Mouse (Mus musculus): ENCODE data around the gene Otud6a. TPM values are rescaled to one million over a fixed set of nuclear protein-coding genes. Genes with fewer than 3 reads are reported as not detected.
"Not testable (repeated sequence)": the region's sequence is repeated elsewhere in the genome, so short reads cannot be mapped to it uniquely, and the experiment has no call there.

Otud6a gene
- not detected for total RNA-seq (2022)

DNA sequence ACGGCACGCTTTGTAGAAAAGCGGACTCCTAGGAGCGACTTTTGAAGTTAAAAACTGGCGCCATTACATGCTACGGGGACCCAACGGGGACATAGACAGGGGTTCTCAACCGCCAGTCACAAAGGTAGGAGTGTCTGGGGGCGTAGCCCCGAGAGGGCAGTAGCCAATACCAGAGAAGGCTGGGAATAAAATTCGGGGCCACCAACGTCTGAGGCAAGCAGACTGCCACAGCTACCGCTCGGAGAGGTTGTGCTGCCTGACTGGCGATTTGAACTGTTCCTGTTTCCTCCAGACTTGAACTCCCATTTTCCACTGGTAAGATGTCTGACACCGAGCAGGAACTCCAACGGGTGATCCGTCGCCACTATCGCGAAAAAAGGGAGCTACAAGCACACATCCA is at the start of gene Otud6a:
Gene Otud6a (plus strand): TSS at position 321 of the 400 bp plus-strand sequence.
- DNase-seq (ENCODE audit: low spot score in 2 of 2) = no peak

DNA sequence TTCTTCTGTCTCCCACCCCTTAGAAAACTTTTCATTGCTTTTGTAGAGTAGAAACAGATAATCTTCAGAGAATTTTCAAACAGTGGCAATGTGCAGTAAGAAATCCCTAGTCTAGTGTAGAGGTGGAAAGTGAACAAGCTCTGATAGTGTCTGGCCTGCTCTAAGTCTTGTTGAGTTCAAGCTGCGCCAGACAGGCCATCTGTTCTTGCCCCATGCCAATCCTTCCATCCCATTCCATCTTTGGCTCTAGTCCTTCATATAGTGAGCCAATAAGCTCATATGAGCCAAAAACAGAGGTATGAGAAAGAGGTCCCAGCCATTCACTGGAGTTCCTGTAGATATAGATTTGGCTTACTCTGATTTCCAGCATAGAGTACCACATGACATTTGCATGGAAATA is 38.9 kb upstream of the Otud6a start:
- no peak for DNase-seq (ENCODE audit: low spot score in 2 of 2)

DNA sequence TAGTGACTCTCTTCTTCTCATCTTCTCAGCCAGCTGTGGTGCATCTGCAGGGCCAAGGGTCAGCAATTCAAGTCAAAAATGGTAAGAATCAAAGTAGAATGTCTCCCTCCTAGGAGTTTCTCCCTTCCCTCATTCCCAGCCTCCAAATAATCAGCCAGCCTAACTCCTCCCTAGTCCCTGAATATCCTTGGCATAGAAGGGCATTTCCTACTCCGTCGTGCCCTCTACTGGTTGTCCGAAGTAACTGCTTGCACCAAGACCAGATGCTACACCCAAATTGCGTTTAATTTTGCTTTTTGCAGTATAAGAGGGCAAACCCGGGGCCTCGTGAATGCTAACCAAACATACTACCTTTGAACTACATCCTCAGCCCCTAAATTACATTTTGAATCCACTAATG is 36.5 kb upstream of the Otud6a start:
- DNase-seq (ENCODE audit: low spot score in 2 of 2) = no peak

DNA sequence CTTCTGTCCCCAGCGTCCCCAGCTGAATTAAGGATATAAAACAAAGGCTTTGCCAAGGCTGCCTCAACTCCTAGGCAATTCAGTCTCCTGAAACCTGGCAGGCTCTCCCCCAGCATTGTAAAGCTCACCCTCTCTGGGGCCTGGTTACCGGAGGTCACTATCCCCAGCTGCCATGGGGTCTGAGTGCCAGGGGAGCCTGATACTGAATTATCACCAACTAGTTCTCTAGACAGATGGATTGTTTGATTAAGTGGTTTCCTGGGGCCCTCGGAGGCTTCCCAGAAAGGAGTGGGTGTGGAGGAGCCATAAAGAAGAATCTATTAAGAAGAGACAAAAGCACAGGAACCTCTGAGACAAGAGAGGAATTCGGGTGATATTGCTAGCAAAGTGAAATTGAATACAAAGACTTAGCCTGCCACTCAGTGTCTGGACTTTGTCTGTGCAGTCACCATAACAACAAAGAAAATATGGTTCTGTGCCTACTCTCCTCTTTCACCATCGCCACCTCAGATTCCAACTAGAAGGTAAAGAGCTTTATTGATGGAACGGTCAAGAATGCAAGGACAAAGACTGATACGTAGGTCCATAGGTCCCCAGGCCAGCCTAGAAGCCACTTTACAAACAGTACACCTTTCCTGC is 34.5 kb upstream of the Otud6a start:
- no peak for DNase-seq (ENCODE audit: low spot score in 2 of 2)

DNA sequence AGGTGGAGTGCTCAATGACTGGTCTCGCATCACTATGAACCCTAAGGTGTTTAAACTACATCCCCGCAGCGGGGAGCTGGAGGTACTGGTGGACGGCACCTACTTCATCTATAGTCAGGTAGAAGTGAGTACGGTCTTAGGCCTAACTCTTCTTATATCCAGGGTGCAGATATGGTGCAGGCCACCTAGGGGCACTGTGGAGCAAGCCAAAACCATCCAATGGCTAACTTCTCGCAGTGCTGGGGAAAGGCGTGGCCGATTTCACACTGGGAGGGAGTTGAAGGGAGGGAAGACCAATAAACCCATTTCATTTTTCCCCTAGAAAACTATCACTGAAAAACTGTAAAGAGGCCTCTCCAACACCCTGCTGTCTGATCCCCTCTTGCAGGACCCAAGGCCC is 33.8 kb upstream of the Otud6a start:
- no peak for DNase-seq (ENCODE audit: low spot score in 2 of 2)

DNA sequence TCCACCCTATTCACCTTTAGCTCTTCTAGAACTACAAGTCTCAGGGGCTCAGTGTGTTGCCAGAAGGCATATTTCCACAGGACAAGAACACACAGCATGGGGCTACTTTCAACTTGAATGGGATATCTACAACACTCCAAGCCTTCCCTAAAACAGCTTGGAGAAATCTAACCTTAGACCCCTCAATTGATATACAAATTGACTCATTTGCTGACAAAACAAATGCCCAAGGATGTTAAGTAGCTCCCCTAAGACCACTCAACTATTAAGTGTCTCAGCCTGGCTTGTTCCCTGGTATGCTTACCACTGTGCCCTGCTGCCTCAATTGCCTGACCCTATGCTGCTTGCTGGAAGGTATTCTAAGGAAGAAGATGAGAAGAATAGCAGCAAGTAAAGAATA is 27.9 kb upstream of the Otud6a start:
- no peak for DNase-seq (ENCODE audit: low spot score in 2 of 2)

DNA sequence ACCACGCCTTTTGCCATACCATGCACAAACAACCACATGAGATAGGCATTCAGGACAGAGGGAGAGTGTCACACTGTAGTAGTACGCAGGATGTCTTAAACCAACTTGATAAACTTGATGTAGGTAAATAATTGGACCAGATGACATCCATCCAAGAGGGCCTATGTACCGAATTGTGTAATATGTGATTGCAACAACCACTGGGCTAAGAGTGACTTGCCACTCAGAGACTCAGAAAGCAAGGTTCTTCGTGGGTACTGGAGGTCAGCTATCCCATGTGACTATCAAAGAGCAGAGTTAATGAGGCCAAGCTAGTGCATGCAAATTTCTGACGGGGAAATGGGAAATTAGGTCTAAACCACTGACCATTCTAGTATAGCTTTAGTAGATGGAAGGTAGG is 27.2 kb upstream of the Otud6a start:
- DNase-seq (ENCODE audit: low spot score in 2 of 2) = no peak

DNA sequence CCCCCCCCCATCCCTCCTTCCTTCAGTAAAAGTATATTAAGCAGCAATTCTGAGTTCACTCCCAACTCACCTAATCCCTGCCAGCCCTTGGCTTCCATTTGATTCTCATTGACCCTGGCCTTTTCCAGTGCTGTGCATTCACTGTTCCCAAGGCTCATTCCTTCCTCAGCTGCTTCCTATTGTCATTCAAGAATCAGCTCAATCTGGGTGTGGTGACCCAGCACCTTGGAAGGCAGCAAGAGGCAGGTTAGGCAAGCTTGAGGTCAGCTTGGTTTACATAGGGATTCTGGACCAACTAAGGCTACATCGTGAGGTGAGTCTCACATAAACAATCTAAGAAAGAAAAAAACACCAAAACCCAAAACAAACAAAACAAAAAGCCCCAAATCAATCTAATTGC is 19.6 kb upstream of the Otud6a start:
- DNase-seq (ENCODE audit: low spot score in 2 of 2) = no peak

DNA sequence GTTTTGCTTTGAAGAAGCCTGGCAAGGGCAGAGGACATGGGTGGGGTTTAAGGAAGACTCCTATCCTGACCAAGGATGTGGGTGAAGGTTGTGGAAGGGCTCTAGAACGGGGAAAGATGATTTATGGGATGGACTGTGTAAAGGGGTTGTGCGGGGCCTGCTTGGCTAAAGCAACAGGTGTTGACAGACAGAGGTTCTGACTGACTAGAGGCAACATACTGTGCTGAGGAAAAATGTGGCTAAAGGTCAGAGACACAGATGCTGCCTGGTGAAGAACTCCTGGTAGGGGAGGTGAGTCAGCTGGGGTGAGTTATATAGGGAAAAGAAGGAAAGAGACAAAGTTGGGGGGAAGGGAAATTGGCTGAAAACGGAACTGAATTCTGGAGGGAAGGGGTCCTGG is 3.5 kb downstream of the Otud6a start:
- no peak for DNase-seq (ENCODE audit: low spot score in 2 of 2)

DNA sequence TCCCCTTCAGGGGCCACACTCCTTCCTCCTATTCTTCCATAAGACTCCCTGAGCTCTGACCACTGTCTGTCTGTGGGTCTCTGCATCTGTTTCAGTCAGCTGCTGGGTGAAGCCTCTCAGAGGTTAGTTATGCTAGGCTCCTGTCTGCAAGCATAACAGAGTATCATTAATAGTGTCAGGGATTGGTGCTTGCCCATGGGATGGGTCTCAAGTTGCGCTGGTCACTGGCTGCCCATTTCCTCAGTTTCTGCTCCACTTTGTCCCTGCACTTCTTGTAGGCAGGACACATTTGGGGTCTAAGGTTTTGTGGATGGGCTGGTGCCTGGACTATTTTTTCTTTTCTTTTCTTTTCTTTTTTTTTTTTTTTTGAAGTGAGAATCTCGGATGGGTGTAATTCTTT is 13.8 kb downstream of the Otud6a start, which contains the start of gene Awat2:
Gene Awat2 (minus strand): TSS at position 101 of the 400 bp plus-strand sequence.
- not testable (repeated sequence) for DNase-seq (ENCODE audit: low spot score in 2 of 2)

DNA sequence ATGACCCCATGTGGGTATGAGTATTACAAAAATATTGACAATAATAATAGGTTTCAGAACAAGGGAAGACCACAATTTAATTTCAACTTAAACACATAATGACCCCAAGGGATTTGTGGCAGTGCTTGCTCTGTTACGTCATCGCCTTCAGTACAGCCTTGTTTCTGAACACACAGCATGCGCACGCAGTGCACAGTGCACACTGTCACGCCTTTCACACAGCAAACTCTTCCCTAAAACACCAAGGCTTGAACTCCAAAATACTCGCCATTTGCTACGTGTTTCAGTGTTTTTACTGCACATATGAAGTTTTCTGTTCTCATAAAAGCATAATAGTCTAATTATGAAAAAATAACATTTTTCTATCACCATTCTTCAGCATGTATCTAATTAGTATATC is 14.7 kb downstream of the Otud6a start:
- DNase-seq (ENCODE audit: low spot score in 2 of 2) = no peak

DNA sequence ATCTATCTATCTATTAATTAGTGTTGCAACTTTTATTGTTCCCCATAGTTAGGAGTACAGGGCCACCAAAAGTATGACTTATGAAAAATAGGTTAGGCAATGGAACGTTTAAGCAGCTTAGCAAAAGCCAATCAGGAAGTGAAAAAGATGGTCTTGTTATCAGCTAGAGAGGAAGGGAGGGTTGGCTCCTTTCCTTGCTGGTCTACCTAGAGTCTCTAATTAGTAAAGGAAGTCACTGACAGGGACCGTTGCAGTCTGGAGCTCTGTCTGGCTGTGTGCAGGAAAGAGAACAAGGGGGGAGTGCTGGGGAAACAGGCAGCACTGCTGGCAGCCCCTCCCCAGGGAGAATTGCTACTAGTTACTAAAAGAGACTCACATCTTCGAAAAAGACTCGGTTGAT is 39.2 kb downstream of the Otud6a start:
- no peak for DNase-seq (ENCODE audit: low spot score in 2 of 2)

DNA sequence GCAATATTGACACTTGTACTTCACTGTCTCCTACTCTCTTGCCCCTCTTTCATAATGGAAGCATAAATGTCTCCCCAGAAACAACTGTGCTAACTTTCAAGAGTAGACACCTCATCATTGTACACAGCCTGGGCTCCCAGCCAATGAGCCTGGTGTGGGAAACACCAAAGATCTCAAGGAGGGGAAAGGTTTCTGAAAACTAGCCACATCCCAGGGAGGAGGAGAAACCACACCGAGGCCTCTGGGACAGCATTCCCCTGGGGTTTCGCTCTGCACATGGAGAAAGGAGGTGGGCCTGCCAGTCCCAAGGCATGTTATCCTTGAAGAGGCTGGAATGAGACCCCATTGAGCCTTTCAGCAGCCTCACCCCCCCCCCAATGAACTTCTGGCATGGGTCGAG is 41.3 kb downstream of the Otud6a start:
- DNase-seq (ENCODE audit: low spot score in 2 of 2) = no peak

DNA sequence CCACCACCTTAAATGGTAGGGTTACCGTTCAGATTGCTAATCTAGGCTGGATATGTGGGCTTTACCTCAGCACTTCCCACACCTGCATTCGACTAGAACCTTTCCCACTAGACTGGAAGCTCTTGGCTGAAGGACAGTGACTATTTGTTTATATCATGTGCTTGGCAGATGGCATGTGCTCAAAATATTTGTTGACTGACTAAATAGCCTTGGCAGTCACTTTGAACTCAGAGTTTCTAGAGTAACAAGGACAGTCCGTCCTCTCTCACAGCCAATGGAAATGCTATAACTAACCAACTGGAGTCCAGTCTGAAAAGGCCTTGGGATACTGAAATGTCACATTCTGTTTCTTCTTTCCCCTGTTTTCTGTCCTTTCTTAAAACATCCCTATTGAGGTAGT is 42.7 kb downstream of the Otud6a start:
- DNase-seq (ENCODE audit: low spot score in 2 of 2) = no peak

DNA sequence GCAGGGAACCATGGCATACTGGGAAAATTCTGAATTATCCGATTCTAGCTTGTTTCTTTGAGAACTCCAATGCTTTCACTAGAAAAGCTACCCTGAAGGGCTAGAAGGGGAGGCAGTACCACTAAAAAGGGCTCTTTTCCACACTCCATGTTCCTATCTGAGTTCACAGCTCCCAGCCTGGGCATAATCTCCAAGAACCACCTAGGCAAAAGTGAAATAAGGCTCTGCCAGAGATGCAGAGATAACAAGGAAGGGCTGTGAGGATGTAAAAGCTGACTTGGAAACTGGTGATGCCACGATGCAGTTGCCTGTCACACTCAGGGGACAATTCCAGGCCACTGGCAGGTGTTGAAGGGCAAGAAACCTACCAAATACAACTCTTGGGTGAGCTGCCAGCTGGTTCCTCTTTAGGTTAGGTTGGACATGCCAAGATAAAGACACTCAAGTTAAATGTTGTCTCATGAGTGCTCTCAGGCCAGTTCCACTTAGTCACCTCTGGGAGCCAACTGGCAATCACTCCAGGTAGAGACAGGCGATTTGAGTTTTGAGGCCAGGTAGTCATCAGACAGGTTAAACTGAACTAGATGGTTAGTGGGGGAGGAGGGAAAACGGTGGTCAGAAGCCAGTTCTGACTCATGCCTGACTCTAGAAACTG is 46.9 kb downstream of the Otud6a start:
- no peak for DNase-seq (ENCODE audit: low spot score in 2 of 2)

Small RNAs within 50 kb of the gene (microRNA-seq; reads per million reads assigned to microRNA genes)
- gene Mir676 = 2,194 to 2,485 reads per million in 2 experiments

Other genes starting within 250 kb of the Otud6a start
- under 1 TPM in 1 of 4 experiments, not detected in 3; 0.44 TPM for gene Awat2, start 13.7 kb downstream of the Otud6a start, total RNA-seq (2022)
- gene Igbp1, start 65.3 kb downstream of the Otud6a start, total RNA-seq (2022) = 10 to 100 TPM; 37.1 to 41.5 (median 39.7) TPM
- gene Dgat2l6, start 95.8 kb downstream of the Otud6a start, total RNA-seq (2022) = under 1 TPM; 0.13 to 0.63 (median 0.55) TPM
- not detected for gene Awat1, start 143.2 kb downstream of the Otud6a start, total RNA-seq (2022)
- gene P2ry4, start 165.9 kb downstream of the Otud6a start, total RNA-seq (2022) = not detected
- 1 to 10 TPM; 1.6 to 2.0 (median 1.6) TPM for gene Arr3, start 176.5 kb downstream of the Otud6a start, total RNA-seq (2022)
- gene Kif4, start 196.7 kb downstream of the Otud6a start, total RNA-seq (2022) = 1 to 10 TPM in 1 of 4 experiments, under 1 TPM in 3; 0.59 to 1.3 (median 0.82) TPM
- 10 to 100 TPM; 40.9 to 45.0 (median 42.3) TPM for gene Pdzd11, start 197.6 kb downstream of the Otud6a start, total RNA-seq (2022)